Mouse (Mus musculus) right cerebral cortex, adult 18-20 months (tissue): ENCODE results near the gene Cfd.
"Not testable (repeated sequence)": the region's sequence is repeated elsewhere in the genome, so short reads cannot be mapped to it uniquely, and the experiment has no call there.

ENCODE experiments used
- DNase-seq: peaks from one replicate; pipeline ENCODE4 v3.0.0; 2022; ENCODE audit warnings: mixed read lengths

Cfd gene

DNA sequence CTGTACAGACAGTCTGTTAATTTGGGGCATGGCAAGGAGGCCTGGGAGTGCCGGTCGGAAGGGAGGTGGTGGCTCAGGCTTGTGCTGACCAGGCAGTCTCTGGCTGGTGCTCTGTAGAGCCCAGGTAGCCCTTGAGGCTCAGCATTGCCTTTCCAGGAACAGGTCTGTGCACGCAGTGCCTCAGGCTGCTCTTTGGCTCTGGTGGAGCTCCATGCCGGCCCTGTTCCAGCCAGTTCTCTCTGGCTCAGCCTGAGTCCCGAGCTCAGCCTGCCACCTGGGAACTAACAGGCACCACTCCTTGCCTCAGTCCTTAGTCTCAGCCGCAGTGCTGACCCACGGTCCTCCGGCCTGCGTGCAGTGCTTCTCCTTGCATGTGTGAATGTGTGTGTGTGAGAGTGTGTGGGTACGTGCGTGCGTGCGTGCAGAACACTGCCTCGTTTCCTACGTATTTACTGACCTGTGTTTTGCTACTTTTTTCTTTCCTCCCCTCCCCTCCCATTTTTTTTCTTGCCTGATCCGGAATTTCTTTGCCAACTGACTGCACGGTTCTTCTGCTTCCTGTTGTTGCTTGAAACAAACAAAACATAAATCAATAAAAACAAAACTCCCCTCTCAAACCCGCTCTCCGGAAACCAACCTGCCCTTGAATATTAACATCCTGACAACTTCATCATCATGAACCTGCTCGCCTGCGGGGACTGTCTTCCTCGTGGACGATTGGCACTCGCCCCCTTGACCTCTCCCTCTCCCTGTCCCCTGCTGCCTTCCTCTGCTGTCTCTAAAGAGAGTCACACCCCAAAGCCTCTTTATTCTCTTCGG lies 29.2 kb upstream of the Cfd start:
- no peak for DNase-seq

DNA sequence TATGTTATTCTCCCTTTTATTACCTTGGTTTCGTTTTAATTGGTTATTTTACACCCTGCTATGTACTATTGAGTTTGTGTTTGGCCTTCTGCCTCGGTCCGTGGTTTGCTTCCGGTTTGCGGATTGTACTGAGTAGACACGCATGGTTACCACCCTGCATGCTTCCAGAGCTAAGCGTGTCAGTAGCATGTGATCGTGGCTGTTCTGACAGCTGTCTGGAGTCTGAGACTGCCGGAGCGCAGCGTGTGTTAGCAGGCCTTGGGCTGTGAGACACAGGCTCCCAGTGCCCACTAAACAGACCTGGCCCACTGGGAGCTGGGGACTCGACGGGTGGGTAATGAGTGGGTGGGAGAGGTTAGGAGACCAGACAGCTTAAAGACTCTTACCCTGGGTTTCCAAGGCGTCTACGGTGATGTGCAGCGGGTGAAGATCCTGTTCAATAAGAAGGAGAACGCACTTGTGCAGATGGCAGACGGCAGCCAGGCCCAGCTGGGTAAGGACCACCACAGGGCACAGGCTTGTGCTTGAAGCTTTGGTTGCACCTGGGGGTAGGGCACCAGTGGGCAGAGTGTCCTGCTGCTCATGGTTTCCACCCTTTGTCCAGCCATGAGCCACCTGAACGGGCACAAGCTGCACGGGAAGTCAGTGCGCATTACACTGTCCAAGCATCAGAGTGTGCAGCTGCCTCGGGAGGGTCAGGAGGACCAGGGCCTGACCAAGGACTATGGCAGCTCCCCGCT lies 28.4 kb upstream of the Cfd start:
- no peak for DNase-seq

DNA sequence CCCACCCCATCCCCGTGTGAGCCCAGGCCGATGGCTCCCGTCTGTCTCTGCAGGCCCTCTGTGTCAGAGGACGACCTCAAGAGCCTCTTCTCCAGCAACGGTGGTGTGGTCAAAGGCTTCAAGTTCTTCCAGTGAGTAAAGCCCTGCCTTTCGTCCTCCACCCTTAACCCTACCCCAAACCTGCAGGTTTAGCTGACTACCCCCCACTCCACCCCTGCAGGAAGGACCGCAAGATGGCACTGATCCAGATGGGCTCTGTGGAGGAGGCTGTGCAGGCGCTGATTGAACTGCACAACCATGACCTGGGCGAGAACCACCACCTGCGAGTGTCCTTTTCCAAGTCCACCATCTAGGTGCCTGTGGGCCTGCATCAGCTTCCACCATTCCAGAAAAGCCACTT lies 27.7 kb upstream of the Cfd start:
- DNase-seq, result no peak

DNA sequence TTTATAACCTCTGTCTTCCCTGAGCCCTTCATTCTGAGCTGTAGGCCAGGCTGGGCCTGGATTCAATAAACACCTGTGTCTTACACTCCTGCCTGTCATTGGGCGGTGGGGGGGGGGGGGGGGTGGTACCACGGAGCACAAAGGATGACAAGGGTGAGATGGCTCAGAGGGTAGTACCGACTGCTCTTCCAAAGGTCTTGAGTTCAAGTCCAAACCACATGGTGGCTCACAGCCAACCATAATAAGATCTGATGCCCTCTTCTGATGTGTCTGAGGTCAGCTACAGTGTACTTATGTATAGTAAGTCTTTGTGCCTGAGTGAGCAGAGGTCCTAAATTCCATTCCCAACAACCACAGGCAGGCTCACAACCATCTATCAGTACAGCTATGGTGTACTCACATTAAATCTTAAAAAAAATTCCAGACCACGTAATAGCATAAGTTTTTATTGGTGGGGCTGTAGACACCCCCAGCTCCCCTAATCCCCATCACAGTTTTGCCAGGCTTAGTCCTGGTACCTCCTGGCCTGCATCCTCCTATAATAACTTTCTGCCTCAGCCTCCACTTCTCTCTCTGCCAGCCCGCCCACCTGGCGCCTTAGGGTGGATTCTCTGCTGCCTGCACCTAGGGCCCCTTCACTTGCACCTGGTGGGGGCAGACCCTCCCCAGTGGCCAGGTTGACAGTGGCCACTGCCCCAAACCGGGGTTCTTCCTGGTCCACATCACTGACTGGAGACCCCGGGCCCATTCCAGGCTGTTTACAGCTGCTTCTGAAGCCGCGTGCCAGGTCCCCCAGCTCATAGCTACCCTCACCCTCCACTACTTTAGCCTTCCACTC lies 26.1 kb upstream of the Cfd start:
- DNase-seq, result no peak

DNA sequence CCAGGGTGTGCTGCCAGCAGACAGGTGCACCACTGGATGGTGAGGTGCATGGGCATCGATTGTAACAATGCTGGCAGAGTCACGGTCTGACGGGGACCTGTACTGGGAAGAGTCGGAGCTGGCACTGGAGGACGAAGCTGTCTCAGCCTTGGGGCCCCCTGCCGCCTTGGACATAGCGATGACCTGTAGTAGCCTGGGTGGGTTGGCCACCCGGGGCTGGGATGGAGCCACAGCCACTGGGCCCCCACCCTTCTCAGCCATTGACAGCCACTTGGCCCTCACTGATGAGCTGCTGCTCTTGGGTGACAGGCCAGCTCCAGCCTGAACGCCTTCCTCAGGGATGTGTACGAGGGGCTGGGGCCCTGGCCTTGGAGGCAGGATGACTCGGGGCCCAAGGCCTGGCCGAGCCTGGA lies 25.5 kb upstream of the Cfd start:
- DNase-seq, result no peak

DNA sequence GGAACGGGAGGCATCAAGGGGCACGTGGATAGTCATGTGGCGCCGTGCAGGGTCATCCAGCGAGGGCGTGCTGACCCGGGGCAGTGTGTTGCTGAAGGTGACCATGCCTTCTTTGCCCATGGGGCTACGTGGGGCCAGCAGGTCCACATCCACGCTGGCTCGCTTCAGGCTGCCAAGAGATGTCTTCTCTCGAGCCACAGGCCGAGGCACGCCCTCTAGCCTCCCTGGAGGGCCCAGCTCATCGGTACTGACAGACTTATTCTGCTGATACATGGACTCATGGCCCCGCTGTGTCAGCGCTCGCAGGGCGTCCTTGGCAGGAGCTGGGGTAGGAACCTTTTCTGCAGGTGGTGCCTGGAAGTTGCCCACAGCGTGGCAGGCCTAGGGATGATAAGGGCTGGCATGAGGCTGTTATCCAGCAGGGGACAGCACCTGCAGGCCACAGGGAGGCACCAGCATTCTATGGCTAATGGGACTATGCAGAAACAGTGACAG lies 24.8 kb upstream of the Cfd start:
- no peak for DNase-seq

DNA sequence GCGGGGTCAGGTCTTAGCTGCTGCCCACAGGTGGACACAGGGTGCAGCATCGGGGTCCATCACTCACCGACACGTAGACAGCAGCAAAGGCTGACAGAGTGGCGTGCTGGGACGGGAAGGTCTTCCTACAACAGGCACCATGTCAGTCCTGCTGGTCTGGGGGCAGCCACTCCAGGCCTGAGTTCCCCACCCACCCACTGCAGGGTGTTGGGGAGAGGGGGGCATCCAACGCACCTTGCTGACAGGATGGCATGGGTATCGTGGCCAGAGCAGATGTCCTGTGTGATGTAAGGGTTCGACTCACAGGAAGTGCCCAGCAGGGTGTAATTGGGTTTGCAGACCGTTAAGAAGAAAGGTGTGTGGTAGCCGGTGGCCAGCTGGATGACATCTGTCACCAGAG lies 24.1 kb upstream of the Cfd start:
- no peak for DNase-seq

DNA sequence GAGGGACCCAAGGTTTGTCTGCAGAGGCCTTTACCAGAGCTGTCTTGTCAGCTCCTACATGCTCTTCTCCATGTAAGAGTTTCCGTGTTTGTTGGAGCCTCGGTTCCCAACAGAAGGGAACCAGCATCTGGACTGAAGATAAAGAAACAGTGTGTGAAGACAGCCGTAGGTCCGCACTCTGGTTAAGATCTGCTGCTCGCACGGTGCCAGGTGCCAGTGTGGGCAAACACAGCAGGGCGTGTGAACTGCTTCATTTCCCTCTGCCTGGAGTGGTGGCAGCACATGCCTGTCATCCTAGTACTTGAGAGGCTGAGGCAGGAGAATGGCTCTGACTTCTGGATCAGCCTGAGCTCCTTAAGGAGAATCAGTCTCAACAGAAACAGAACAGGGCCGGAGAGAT lies 18.8 kb upstream of the Cfd start:
- no peak for DNase-seq

DNA sequence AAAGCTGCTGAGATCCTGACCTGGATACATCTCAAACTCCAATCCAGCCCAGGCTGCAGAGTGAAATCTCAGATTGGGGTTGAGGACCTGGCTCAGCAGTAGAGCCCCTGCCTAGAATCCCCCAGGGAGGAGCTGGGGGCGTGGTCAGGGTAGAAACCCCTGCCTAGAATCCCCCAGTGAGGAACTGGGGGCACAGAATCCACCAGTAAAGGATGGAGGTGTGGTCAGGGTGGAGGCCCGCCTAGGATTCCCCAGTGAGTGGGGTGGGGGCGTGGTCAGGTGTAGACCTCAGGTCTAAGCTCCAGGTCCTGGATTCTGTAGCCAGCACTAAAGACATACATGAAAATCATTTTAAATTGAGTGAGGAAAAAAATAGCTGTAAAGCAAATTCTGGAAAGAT lies 17.8 kb upstream of the Cfd start:
- no peak for DNase-seq

DNA sequence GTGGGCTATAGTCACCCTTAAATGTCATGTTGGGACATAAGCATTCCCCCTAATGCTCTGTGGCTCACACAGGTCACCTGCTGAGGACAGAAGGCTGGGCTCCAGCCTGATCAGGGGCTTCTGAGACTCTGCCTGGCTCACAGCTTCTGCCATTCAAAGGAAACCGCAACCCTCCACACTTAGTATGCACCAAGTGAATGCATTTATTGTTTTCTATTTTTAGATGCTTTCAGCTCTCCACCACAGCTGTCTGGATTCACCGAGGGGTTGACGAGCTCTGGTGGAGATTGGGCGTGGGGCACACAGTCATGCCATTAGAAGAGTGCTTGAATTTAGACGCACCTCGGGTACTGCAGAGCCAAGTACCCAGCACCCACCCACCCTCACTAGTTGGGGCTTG lies 17.3 kb upstream of the Cfd start:
- no peak for DNase-seq

DNA sequence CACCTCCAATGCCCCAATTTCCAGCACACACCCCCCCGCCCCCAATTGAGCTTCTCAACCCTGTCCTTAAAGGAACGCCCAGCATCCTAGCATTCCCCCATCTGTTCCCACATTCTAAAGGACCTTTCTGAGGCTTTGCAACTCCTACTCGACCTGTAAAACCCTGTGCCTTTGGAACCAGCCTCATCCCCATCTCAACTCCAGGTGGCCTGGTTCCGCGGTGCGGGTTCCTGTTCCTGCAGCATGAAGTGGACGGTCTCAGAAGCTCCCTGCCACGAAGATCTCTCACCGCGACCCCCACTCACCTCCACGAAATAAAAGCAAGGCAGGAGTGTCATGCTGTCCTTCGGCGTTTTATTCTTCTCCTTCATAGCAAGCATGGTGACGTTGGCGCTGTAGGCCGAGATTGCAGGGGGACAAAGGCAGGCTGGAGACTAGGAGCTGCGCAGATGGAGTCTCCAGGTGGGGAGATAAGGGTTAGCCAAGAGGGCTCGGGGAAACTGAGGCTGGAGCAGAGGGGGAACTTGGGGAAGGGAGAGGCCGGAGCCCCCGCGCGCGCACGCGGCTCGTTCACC lies 16.9 kb upstream of the Cfd start:
- DNase-seq, result no peak

DNA sequence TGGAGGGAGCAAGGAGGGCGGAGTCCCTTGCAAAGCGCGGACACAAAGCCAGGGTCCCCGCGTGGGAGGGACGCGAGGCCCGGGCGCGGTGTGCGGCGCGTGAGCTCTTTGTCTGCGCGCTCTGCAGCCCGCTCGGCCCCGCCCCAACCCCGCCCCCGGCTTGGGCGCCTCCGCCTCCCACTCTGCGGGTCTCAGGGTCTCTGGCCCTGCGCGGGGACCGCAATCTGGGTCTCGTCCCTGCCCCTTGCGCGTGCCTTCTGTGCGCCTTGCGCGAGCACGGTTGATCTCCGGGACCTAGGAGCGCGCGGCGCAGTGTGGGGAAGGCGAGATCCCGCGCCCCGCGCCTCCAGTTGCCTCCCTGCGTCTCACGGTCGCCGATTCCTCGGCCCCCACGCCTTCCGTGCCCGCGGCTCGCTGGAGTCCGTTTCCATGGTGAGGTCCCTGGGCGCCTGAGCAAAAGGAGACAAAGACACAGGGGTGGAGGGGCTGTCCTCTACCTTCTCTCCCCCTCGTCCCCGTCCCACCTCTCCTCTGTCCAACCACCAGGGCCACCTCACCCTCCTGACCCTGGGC lies 16.3 kb upstream of the Cfd start, which contains the start of the genes Prtn3 and Plppr3:
Prtn3 (plus strand) TSS at position 187 of the 573 bp plus-strand sequence.
Plppr3 (minus strand) TSS at position 345 of the 573 bp plus-strand sequence.
- DNase-seq, result peak; percentile 46

DNA sequence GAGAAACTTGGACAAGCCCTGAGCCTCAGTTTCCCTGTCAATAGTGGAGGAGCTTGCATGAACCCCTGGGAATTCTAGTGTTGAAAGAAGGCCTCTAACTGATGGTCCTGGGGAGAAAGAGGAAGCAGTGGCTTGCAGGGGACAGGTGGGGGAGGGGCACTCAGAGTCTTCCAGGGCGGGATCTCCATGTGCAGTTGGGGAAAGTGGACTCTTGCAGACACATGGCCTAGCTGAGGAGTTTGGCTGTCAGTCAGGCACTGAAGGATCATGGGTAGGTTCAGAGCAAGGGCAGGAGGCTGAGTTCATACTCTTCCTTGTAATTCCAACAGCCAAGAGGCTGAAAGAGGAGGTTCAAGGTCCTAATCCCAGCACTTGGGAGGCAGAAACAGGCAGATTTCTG lies 13.5 kb upstream of the Cfd start:
- DNase-seq, result no peak

DNA sequence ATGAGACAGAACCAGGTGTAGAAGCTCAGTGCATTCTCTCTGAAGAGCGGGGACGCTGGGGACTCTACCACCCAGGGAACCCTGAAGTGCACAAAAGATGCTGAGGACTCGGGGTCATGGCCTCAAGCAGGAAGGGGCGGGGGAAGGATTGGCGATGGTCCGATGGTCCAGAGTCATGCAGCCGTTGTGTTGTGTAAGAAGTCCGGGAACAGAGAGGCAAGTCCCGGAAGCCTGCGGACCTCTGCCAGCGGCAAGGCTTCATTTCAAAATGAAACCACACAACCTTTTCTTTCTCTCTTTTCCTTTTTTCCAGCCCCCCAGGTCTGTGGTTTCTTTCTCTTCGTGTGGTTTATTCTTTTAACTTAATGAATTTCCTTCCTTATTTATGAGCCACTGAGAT lies 12.9 kb upstream of the Cfd start:
- no peak for DNase-seq

DNA sequence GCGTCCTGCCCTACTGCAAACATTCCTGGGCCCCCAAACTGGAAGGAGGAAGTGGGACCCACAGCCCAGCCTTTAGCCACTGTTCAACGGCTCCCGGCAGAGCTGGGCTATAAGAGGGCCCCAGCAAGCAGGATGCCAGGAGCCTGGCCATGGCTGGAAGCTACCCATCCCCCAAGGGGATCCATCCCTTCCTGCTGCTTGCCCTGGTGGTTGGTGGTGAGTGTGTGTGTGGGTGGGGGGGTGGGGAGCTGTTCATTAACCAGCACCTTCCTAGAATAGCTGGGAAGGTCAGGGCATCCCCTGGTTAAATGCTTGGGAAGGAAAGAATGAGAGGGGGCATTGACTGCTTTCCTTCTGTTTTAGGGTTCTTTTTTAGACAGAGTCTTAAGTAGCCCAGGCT lies 11.1 kb upstream of the Cfd start:
- DNase-seq, result no peak

DNA sequence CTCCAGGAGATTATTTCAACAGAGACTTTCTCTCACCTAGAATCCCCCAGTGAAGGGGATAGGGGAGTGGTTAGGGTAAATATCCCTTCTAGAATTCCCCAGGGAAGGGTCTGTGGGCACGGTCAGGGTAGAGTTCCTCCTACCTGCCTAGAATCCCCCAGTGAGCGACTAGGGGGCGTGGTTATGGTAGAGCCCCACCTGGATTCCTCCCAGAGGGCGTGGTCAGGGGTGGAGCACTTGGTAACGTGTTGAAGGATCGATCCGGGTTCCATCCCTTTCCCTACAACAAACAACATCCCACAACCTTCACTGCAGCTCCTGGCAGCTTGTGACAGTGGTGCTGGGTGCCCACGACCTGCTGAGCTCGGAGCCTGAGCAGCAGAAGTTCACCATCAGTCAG lies 9.9 kb upstream of the Cfd start:
- no peak for DNase-seq

DNA sequence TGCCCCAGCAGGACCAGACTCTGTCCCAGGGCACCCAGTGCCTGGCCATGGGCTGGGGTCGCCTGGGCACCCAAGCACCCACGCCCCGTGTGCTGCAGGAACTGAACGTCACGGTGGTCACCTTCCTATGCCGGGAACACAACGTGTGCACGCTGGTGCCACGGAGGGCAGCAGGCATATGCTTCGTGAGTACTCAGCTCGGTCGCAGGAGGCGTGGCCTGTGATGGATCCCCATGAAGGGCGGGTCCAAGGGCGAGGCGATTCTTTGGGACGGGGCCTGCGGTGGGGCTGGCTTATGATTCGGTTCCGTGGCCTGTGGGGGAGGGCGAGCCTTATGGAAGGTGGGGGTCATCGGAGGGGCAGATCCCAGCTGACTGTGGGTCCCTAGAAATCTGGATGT lies 8.7 kb upstream of the Cfd start:
- no peak for DNase-seq

DNA sequence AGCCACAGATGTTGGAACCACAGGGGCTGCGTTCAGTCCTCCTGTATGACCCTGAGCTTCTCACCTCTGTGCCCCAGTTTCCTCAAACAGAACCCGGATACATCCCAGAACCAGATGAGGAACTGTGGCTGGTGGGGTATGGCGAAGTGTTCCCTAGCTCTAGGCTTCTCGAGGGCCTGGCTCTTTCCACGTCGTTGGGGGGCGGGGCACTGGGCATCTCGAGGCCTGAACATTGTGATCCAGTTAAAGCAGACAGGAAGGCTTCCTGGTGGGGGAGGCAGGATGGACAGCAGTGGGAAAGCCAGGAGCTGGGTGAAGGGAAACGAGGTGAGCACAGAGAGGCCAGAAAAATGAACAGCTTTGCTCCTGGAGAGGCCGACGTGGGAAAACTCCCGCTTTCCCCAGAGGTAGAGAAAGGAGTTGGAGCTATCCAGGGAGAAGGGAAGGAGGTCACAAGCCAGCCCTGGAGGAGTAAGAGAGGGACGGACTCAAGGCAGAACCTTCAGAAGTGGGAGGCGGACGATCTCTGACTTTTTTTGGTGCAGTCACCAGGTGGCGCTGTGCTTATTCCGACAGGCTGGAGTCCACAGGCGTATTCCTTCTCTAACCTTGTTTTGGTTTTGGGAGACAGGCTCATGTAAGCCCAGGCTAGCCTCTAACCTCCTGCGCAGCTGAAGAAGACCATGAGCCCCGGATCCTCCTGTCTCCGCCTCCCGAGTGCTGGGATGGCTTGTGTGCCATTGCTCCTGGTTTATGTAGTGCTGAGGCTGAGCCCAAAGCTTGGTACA lies 7.2 kb upstream of the Cfd start:
- peak; percentile 80 for DNase-seq

DNA sequence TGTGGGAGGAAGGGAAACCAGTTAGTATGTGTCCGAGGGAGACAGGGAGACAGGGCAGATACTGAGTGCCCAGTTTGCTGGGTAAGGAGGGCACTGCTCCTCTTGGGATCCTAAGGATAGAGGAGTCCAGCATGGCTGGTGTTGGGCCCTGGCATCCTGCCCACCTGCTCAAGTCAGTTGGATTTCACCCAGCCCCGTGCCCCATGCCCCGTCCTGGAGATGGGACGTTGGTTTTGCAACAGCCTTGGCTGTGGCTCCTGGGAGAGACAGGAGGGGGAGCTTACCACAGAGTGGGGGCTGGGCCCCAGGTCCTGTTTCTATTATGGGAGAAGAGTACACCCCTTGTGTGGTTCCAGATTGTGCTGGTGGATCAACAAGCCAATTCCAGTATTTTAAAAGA lies 6.2 kb upstream of the Cfd start:
- no peak for DNase-seq

DNA sequence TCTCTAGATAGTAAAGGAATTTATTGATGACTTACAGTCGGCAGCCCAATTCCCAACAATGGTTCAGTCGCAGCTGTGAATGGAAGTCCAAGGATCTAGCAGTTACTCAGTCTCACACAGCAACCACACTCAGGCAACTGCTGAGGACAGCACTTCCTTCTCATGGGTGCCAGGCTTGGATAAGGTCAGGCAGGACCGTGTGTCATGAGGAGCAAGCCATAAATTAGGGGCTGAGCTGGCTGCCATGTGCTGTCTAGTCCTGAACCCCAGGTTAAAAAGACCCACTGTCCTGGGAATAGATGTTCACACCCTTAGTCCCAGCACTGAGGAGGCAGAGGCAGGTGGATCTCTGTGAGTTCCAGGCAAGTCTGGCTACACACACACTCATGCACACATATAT lies 5.7 kb upstream of the Cfd start:
- not testable (repeated sequence) for DNase-seq

DNA sequence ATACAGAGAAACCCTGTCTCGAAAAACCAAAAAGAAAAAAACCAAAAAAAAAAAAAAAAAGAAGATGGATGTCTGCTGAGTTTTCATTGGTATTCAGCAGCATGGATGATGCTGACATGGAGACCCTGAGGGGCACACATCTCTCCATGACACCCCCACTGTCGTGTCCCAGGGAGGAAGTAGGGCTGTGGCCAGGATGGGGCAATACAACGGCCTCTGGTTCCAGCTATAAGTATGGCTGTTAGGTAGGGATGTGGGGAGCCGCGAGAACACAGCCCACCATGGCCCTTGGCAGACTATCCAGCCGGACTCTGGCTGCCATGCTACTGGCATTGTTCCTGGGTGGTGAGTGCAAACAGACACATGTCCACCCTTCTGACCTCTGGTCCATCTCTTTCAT lies 4.6 kb upstream of the Cfd start, which contains the start of gene Elane:
Elane (plus strand) TSS at position 194 of the 400 bp plus-strand sequence.
- DNase-seq, result no peak

DNA sequence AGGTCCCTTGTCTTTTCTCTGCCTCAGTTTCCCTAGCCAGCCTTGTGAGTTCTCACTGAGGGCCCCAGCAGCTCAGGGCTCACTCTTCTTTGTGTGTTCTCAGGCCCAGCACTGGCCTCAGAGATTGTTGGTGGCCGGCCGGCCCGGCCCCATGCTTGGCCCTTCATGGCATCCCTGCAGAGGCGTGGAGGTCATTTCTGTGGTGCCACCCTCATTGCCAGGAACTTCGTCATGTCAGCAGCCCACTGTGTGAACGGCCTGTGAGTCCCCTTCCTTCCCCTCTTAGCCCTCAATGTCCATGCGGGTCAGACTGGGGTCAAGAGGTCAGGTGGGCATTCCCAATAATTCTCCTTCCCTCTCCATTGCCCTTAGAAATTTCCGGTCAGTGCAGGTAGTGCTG lies 4.0 kb upstream of the Cfd start:
- DNase-seq, result no peak
